Mouse (Mus musculus) kidney, adult 8-10 months (tissue): Measurements from ENCODE around the gene Ccdc191.

Experiments used
- DNase-seq, 2 experiments: peaks; one replicate each; pipeline ENCODE4 v3.0.0; 2022

Ccdc191 gene

DNA sequence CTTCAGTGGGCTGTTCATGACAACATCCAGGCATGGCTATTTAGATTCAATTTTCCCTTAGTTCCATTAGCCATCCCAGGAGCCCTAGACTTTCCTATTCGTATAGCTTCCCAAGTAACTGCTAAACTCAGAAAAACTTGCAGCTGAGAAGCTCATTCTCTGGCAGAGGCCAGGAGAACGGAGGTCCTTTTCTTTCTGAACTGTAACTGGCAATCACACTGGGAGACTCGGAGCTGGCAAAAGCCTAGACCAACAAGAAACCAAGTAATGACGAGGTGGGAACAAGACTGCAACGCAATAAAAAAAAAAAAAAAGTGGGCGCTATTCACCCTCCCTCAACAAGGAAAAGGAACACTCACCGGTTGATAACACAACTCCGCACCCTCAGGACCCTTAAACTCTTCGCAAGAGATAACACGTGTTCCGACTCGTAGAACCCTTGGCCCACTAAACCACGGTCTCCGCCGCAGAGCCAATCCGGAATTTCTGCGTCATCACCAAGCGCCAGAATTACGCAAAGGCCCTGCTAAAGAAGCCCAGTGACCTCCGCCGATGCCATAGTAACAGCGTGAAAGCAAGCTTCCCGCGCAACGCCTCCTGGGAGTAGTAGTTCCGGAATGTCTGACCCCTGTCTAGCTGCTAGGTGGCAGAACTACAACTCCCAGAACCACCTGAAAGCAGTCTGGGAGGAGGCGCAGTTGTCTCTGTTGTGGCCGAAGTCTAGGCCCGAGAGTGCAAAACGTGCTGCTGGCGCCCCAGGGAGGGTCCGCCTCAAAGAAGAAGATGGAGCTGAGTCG lies at the start of gene Ccdc191:
Gene Ccdc191, plus strand, starts transcription at position 593 of the 797 bp plus-strand sequence.
- peak; percentile 100 for DNase-seq

DNA sequence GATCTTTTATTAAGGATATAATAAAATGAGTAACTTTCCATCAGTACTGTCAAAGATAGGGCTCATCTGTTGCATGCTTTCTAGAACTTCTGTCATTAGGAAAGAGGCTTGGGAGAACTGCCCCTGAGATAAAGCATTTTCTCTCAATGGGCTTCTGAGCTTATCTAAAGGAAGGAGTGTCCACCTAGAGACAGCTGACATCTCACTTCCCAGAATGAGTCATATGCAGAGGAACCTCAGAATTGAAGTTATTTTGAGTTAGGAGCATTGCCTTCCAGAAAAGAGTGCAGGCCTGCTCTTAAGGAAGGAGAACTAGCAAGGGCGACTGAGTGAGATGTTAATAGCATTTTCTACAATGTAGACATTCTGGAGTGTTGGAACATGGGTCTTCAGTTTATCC lies 48.4 kb upstream of the Ccdc191 start:
- no peak for DNase-seq

DNA sequence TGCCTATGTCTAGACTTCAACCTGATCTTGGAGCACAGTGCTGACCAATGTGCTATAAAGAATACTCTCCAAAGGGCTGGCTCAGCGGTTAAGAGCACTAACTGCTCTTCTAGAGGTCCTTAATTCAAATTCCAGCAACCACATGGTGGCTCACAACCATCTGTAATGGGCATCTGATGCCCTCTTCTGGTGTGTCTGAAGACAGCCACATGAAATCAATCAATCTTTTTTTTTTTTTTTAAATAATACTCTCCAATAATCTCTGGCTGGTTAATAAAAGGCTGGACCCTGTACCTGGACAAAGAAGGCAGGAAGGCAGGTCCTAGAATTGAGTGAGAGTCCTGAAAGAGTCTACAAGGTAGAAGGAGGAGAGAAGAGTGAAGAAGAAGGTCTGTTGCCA lies 39.8 kb upstream of the Ccdc191 start:
- no peak for DNase-seq

DNA sequence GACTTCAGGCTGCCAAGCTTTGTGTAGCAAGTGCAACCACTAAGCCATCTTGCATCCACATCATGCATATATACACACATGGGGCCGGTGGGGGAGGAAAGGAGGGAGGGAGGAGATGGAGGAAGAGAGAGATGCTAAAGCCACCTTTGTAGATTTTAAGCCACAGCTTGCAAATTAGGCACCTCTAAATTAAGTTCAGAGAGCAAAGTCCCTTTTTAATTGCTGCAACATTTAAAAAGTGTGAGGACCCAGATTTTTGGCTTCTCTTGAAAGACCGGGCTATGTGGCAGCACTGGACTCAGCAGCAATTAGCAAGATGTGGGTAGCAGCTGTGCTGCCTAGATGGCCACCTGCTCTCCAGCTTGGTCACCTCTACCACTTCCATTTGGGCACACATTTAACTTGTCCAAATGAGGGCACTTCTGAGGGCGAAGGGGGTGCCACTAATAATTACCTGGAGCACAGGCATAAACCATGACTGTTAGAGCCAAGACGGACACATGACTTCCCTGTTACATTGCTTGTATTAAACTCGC lies 30.6 kb upstream of the Ccdc191 start:
- no peak for DNase-seq

DNA sequence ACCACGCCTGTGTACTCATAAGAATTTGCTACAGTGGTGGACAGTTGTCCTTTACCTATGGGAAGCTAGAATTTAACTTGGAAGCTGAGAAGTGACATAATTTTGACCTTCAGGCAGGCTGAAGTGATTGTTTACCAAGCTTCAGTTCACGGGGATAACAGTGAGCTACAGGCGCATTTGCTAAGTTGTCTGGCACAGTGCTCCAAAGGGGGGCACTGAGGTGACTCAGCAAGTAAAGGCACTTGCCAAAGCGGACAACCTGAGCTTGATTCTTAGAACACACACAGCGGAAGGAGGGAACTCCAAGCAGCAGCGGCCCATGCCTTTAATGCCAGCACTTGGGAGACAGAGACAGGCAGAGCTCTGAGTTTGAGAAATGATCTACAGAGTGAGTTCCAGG lies 29.0 kb upstream of the Ccdc191 start:
- DNase-seq: no peak

DNA sequence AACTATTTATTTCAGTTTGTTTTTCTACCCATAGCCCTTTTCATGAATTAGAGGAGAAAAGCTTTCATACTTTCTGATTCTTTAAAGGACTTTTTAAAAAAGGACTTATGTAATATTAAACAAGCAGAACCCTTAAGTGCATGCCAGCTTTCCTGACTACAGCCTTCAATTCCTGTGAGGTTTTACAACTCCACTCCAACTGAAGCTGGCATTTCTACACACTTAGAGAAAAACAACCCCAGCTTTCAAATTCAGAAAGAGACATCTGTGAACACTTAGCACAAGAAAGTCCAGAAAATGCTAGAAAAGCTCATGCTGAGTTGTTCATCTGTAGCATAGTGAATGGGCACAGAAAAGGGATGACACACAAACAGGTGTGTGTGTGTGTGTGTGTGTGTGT lies 19.8 kb upstream of the Ccdc191 start:
- no peak for DNase-seq

DNA sequence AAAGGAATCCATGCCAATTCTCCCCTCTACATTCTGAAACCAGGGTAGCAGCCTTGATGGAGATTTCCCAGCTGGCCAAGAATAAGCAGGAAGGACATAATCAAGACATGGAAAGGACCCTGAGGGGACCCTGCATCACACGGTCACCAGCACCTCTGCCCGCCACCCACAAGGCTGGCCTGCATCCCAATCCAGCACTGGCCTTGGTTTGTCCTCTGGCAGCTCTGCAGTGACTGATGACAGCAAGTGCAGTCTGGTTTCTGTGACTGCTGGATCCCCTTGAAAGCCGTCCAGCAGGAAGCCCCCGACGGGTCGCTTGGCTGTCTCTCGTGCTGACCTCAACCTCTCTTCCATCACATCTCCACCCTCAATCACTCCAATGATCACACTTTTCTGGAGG lies 18.2 kb upstream of the Ccdc191 start:
- DNase-seq: no peak

DNA sequence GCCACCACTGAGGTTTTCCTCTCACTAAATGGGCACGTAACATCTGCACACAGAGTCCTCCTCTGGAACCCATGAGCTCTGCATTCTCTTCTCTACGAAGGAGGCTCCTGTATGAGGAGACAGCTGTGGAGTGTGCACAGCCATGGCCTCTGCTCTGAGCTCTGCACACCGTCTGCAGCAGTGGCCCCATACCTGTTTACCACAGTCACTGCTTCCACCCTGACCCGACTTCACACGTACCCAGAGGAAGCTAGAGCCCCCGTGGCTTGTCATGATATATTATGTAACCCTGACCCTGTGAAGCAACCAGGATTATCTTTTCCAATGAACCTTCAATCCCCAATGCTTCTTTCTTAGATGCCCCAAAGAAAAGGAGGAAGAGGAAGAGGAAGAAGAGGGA lies 9.8 kb upstream of the Ccdc191 start:
- no peak for DNase-seq

DNA sequence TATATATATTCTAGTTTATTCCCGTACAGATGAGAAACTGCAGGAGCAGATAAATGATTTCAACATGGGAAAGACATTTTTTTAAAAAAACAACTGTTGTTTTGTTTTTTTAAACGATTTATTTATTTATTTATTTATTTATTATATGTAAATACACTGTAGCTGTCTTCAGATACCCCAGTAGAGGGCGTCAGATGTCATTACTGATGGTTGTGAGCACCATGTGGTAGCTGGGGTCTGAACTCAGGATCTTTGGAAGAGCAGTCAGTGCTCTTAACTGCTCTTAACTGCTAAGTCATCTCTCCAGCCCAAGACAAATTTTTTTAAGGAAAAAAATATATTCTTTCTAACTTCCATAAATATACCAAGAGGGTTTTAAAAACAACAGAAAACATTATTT lies 8.0 kb upstream of the Ccdc191 start:
- no peak for DNase-seq

DNA sequence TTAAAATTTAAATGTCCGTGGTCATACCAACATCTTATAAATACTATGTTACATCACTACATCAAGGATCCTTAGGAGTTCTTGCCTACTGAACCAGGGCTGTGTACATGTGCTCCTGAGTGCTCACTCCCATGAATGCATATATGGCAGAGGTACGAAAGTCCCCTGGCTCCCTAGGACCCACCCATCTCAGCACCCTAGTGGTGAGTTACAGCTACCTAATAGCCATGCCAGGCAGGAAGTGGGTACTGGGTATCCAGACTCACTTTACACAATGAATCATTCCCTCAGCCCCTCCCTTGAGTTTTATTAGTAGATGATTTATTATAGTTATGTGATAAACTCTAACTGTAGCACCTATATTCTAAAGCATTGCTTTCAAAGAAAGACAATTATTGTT lies 7.3 kb upstream of the Ccdc191 start:
- no peak for DNase-seq

DNA sequence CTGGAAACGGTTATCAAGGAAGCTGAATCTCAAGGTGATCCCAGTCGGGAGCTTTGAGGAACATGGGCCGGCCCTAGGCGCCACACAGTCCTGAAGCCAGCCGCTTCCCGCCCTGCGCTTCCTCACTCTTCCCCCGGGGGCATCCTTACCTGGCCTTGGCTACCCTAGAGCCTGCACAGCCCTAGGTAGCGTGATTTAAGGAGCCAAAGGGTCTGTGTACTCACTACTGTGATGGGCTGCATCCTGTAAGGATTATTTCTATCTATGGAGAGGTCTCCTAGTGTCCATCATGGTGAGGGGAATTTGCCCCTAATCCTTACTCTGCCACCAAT lies 371 bp downstream of the Ccdc191 start:
- no peak for DNase-seq

DNA sequence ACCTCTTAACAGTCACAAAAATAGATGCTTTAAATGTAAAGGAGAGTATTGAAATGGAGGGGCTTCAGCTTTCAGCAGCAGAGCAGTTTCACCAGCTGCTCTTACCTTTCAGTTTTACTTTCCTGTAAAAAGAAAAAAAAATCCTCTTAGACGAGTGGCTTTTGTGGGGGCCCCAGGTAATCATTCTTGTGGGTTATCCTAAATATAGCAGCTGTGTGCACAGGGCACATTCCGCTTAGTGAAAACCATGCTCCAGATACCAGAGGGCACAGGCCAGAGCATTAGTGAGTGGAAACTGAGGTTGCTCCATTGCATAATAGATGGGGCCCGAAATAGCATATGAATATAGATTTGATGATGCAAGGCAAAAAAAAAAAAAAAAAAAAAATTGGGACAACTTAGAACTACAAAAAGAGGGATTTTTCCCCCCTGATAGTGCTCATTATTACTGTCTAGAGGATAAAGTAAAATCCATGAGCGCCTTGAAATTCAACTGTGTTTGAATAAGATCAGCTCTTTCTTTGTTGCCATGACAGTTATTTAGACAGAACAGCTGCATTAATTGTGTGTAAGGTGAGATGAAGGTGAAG lies 1.2 kb downstream of the Ccdc191 start:
- DNase-seq: no peak

DNA sequence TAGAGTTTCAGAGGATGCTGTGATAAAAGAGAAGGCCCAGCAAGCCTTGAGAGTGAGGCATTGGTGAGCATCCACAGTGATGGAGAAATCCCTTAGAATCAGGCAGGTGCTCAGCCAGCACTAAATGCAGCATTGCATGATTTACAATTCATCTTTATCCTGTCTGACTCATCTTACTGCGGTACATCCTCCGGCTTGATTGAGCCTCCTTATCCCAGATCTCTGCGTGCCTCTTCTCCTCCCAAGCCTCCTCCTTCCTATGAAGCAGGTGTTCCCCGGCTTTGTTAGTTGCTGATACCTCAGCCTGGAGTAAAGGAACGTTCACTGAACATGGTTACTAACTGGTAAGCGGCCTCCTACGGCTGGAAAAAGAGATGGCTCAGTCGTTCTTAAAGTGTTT lies 4.9 kb downstream of the Ccdc191 start:
- no peak for DNase-seq

DNA sequence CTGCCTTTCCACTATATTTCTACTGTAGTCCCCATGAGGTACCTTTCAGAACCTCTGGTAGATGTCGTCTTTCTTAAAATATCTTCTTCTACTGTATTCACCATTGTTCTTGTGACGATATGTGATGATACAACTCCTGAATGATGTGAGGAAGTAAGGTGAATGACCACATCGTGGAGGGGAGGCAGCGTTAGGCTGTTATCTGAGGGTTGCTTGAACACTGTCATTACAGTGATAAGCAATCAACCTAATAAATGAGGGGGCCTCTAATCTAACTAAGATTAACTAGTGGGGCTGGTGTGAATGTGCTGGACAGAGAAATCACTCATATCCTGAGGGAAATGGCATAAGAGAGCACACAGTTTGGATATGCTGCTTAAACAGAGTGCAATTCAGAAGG lies 10.5 kb downstream of the Ccdc191 start:
- no peak for DNase-seq

DNA sequence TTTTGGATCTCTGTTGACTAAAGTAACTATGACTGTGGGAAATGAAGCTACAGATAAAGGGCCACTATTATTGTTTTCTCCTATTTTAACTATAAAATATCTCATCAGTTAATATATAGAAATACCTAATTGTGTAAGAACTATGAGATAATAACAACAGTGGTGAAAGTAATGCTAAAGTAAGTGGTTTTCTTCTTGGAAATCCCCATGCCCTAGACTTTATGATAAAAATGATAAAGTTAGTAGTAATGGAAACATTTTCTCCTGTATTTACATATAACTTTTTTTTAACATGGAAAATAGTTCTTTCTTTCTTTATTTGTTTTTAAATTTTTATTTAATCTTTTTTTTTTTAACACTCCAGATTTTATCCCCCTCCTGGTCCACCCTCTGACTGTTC lies 11.0 kb downstream of the Ccdc191 start:
- DNase-seq: no peak

DNA sequence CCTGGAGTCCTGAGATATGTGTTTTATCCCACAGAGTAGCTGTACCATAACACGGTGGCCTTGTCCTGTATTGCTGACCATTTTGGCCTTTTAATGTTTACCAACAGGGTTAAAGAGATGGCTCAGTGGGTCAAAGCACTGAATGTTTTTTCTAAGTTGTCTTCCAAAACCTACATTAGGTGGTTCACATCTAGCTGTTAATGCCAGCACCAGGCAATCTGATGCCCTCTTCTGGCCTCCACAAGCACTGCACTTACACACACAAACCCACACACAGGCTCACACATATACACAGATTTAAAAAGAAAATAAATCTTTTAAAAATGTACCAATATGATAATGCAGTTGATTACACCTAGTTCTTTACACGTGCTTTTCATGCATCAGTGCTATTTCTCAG lies 19.3 kb downstream of the Ccdc191 start:
- DNase-seq: no peak

DNA sequence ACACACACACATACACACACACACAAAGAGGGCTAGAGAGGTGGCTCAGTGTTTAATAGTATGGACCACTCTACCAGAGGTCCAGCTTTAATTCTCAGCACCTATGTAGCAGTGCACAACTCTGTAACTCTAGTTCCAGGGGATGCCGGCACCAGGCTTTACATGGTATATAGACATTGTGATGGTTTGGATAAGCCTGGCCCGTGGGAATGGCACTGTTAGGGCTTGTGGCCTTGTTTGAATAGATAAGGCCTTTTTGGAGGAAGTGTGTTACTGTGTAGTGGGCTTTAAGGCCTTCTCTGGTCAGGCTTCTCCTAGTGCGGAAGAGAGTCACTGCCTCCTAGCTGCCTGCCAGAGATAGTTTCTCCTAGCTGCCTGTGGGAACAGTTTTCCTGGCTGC lies 29.3 kb downstream of the Ccdc191 start:
- DNase-seq: no peak

DNA sequence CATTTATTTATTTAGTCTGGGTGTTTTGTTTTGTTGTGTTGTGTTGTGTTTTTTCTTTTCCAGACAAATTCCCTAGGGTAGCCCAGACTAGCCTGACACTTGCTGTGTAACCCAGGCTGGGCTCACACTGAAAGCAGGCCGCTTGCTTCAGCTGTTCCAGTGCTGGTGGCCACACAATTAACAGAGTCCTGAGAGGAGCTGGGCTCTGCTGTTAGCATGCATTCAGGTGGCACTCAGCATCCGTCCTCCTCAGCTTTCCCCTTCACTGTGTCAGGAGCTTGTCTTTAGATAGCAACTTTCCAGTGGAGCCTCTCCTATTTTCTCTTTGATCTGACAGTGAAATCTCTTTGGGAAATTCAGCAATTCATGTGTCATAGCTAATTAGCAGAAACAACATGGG lies 32.4 kb downstream of the Ccdc191 start:
- DNase-seq: no peak

DNA sequence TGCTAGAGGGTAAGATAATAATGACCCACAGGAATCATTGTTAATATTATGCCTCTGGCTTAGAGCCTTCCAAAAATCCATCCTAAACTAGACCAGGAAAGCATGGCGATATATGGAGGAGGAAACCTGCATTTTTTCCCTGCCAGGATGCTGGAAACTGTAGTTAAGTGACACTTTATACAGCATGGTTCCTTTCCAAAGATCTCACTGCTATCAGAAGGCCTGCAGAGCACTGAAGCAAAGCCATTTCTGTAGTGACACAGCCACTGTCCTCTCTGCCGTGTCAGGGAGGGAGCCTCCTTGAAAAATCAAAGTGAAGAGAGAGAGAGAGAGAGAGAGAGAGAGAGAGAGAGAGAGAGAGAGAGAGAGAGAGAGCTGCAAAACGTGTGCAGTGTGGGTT lies 33.0 kb downstream of the Ccdc191 start:
- DNase-seq: no peak

DNA sequence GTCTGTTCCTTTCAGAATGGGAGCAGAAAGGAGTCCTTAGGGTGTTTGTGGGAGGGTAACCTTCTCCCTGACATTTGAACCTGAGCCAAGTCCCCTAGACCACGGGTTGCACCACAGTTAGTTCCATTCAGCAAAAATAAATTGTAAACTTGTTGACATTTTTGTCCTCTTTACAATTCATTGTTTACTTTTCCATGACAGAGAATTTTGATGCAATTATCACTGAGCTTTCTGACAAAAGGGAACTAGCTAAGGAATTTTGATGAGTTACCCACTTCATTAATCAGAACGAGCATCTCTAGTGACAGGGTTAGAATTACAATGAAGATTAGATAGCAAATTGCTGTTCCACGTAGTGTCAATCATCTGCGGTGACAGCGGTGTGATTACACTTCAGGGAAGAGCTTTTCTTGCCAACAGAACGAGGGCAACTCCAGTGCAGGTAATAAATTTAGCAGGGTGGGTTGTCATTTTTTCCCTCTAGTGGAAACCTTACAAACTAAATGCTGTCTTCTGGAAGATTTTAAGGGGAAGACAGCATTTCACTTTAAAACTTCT lies 35.5 kb downstream of the Ccdc191 start:
- no peak for DNase-seq

DNA sequence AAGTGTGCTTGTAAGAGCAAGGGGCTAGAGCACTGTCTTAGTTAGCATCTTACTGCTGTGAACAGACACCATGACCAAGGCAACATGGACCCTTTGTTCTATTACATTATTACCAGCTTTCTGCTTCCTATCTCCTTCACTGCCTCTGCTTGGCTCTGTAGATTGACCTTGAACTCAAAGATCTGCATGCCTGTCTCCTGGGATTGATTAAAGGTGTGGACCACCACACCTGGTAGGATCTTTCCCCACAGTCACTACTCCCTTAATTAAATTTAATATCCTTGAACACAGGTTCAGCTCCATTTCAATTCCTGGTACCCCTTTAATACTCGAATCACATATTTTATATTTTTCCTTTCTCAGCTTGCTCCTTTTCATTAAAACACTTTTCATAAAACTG lies 36.2 kb downstream of the Ccdc191 start:
- no peak for DNase-seq

DNA sequence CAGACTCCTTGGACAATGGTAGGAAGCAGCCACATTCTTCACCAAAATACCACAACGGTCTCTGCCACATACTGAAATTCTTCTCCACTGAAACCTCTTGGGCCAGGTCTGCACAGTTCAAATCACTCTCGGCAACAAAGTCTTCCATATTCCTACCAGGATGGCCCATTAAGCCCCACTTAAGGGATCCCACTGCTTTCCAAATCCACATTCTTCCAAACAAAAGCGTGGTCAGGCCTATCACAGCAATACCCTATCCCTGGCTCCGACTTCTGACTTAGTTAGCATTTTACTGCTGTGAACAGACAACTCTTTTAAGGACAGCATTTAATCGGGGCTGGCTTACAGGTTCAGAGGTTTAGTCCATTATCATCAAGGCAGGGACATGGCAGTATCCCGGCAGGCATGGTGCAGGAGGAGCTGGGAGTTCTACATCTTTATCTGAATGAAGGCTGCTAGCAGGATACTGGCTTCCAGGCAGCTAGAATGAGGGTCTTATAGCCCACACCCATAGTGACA lies 36.8 kb downstream of the Ccdc191 start, which contains the start of gene Qtrt2:
Gene Qtrt2, minus strand, starts transcription at position 469 of the 519 bp plus-strand sequence.
- DNase-seq: peak in 1 of 2 experiments; percentile 18

DNA sequence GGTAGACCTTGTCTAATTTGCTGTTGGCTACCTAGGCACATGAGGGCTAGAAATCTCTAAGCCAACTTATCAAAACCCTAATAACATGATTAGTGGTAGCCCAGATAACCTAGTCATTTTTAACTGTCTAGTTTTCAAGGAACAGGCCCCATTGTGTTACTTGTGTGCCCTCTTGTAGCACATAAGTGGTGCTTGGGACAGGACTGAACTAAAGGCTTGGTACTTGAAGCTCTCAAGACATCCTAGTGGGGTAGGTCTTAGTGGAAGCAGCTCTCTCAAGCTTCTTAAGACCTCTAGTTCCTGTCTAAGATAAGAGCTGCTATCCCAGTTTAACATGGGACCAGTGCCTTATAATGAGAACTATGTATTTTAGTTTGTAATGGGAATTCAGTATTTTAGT lies 41.0 kb downstream of the Ccdc191 start:
- DNase-seq: no peak

DNA sequence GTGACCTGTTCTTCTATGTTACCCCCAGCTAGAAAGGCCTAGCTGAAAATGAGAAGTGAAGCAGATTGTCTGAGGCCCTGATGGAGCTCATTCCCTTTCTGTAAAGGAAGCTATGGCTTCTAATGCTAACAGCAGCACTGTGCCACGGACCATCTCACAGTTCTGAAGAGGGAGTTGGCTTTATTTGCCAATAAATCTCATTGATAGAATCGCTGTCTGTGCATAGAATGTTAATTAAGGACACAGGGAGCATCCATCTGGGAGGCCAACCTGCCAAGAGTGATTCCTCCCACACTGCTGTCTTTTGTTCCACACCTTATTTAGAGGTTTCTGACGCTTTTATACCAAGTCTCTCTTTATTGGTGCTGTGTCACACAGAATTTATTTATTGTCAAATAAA lies 41.9 kb downstream of the Ccdc191 start:
- DNase-seq: no peak
